Mouse (Mus musculus): ENCODE data around the gene Lgals4.

The Lgals4 gene

DNA sequence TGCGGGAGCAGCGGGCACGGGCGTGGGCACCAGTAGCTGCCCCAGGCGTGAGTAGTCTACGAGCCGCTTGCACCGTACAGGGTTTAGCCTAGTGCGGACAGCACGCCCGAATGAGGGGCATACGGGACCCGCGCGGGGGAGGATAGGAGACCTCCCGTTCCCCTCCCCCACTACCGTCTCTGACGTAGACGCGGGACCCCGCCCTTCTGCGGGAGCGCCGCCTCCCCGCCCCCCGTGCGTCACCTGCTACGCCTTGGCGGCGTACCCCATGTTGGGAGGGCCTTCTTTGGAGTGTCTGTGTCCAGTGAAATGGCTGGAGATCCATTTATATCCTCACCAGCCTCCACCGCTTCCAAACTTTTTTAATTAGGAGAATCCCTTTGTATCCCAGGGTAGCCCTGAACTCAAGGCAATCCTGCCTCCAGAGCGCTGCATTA, 24.7 kb upstream of the Lgals4 start:
- DNase-seq: peak; percentile 97

DNA sequence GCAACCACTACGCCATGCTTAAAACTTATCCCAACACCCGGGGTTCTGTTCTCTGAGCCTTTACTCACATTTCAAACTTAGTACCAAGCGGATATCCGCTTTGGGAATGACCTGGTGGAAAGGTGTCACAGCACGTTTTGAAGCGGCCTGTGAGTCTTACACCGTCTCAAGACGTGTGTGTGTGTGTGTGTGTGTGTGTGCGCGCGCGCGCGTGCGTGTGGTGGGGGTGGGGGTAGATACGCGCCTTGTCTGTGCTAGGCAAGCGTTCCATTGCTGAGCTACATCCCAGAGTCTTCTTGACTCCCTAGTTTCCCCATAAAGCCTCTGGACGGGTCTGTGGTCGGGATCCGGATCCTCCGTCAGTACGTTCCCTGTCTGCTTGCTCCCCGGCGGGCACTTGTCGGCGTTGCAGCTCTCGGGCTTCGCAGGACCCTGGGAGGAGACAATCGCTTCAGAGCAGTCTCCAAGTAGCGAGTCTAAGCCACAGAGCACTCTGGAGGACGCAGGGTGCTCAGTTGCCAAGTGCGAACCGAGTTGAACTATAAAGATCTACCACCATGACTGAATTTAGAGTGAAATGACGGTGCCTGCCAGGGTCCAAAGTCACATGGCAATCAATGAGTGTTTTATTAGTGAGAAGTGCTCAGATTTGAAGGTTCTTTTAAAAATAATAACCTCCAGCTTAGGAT, 24.1 kb upstream of the Lgals4 start:
- peak; percentile 77 for DNase-seq

DNA sequence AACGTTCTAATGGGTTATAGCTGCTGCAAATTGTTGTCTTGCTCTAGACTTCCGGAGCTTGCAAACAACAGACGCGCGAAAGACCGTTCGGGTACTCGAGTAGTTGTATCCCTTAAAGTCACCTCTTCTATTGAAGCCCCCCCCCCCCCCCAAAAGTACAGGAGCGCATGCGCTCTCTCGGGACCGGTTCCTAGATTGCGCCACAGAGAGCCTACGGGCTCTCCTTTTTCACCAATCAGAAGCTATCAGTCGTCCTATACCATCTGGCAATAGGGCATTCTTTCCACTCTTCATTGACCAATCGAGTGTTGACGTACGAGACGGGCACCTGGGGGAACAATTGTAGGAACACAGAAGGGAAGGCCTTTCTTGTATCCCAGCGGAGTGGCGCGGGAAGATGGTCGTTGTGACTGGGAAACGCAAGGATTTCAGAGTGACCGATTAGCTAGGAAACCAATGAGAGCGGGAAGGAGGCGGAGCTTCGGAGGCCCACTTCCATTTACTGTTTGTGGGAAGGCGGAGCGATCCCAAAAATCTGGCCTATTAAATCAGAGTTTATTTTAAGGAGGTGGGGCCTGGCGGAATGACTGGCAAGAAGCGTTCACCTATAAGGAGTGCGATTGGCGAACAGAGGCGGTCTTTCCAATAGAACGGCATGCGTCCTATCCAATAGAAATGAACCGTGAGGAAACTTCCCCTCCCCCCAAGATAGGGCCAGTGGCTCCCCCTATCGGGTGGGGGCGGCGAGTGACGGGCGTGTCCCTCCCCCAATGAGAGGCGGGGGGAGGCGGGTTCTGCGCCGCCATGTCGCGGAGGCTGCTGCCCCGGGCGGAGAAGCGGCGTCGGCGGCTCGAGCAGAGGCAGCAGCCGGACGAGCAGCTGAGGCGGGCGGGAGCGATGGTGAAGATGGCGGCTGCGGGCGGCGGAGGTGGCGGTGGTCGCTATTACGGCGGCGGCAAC, 23.3 kb upstream of the Lgals4 start:
- peak; percentile 99 for DNase-seq

DNA sequence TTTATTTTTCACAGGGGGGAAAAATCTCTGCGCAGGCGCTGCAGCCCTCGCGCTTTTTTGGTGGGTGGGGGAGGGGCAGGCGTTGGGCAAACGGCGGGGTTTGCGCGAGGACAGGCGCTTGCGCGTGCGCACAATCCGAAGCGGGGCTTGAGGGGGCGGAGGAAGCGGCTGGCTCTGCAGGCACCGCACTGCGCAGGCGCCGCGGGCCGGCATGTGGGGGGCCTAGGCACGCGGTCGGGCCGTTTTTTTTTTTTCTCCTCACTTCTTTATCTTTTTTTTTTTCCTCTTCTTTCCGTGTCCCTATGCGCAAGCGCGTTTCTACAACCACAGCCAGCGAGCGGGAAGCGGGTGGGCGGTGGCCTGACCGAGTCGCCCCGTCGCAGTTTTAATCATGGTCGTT, 22.4 kb upstream of the Lgals4 start:
- DNase-seq: peak; percentile 95

DNA sequence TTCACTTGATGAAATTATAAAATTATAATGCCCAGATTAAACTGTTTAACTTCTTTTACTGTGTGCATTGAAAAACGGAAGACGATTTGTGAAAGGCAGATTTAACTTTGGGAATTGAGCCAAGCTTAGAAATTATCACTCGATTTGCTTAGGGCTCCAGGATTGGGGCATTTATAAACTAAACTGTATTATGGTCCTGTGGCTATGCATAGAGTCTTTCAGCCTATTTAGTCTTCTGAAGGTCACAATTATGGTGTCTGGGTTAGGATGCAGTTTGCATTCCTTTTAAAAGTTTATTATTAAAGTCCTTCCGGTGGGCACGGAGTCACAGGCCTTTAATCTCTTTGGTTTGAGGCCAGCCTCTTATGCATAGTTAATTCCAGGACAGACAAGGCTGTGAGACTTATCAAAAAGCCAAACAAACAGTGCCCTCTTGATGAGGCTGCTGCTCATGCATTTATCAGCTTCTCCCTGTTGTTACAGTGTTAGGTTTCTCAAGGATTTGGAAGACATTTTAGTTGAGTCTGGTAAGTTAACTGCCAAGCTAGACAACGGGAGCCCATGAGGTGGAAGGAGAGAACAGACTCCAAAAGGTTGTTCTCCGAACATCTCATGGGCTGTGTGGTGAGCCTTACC, 21.9 kb upstream of the Lgals4 start:
- no peak for DNase-seq

DNA sequence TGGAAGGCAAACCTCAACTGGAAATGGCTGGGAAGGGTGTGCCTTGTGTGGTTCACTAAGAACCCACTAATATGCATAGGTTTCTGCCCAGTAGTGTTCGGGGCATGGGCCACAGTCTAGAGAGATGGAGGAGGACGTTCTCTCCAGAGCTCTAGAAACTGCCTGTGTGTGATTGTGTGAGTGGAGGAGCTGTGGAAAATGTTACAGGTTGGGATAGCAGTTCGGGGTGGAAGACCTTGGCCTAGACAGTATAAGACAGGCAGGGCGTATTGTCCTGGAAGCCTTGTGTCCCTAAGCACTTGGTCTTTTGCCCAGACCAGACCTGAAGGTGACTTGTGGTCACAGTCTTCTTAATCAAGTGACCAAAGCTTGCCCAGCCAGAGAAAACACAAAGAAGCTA, 21.2 kb upstream of the Lgals4 start:
- DNase-seq: no peak

DNA sequence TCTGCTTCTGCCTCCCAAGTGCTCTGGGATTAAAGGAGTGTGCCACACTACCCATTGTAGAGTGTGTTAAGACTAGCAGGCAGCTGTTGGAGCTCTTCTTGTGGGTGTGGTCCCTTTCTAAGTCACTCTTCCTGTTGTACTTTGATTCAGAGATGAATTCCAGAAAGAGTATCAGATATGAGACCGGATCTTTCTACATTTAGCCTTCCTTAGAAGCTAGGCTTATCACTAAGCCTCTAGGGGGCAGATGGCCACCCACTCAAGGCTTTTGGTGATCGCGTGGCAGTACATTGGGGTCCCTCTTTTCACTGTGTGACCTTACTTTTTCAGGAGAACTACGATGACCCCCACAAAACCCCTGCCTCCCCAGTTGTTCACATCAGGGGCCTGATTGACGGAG, 20.7 kb upstream of the Lgals4 start:
- no peak for DNase-seq

DNA sequence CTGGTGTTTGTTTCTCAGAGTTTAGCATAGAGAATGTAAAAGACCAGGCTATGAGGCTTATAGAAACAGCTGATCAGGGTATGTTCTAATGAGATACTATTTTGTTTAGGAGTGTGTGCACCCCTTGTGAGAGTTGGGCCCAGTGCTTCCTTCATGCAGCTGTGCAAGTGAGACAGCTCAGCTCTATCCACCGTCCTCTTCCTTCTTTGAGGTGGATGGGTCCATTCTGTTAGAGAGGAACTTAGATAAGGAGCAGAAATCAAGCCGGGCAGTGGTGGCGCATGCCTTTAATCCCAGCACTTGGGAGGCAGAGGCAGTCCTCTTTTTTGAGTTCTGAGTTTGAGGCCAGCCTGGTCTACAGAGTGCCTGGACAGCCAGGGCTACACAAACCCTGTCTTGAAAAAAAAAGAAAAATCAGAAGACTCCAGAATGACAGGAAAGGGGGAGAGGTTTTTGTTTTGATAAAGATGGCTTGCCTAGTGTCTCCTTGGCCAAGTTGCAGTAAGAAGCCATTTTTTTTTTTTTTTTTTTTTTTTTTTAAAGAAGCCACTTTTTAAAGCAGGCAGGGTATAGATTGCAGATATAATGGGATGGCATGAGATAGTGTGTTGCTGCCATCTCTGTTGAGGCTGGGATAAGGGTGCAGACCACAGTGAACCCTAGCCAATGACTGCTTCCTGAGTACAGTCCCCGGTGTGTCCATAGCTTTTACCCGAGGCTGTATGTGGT, 19.2 kb upstream of the Lgals4 start:
- DNase-seq: no peak

DNA sequence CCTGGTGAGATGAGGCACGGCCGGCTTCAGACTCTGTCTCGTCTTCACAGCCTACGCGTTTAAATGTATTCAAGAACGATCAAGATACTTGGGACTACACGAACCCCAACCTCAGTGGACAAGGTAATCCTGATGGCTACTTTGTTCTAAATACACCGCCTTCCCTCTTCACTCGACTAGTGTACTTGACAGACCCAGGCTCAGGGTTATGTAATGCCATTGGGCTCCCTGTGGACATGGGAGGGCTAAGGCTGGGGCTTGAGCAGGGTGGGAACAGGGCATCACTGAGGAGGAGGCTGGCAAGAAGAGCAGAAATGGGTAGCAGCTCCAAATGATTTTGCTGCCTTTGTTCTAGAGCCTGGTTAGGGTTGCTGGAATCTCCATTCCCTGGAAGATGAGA, 18.4 kb upstream of the Lgals4 start:
- DNase-seq: no peak

DNA sequence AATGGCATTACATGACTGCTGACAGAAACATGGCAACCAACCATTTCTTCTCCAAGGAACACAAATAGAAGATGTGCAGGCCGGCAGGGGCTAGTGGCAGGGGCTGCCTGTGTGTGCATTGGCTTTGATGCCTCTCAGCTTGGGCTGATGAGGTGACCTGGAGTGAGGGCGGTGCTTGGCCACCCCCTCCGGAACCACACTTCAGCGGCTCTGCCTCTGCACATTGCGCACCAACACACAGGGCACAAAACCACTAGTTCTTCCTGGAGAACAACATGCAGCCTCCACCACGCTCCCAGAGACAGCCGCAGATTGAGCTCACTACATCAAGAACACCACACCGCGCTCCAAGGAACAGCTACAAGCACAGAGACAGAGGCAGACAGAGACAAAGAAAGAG, 17.5 kb upstream of the Lgals4 start:
- DNase-seq: no peak

DNA sequence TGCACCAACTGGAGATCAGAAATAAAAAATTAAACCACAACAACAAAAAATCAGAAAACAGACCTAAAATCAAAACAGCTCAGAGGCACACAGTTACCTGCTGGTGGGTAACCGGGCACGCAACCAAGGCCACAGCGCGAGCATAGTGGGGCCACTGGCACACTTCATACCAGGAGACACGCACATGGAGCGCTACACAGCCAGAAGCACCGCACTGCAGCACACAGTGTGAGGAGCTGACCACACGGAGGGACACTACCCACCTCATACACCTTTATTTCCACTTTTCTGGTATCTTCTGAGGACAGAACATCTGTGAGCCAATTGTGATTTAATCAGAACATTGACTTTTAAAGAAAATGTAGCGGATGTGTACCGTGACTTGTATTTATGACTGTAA, 16.7 kb upstream of the Lgals4 start:
- DNase-seq: no peak

DNA sequence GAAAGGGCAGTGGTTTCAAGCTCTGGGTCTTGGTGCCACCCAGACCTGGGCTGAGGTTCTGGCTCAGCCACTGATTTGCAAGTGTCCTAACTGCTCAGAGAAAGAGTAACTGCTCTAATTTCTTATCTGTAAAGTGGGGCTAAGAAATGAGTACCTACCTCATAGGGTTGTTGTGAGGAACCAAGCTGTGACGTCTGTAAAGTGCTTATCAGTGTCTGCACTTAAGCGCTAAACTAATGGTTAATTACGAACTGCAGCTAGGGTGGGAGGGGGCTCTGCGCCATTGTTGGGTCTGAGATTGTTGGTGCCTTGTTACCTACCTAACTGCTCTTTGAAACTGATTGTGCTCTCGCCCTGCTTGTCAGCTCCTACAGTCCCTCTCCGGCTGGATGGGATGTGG, 16.1 kb upstream of the Lgals4 start:
- DNase-seq: no peak

DNA sequence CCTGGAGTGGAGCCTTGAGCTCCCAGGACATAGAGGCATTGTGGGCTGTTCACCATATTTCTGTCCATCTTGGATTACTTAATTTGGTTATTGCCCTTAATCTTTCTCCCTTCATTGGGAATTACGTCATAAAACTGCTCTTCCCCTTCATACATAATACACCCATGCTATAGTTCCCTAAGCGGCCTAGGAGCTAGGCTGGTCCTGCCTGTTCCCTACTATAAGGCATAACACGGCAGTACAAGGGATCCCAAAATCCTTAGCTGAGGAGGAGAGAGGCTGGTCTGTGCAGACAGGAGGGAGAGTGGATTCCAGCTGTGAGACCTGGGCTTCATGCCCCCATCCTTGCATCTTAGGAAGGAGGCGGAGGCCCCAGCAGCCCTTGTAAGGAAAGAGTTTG, 15.7 kb upstream of the Lgals4 start:
- DNase-seq: no peak

DNA sequence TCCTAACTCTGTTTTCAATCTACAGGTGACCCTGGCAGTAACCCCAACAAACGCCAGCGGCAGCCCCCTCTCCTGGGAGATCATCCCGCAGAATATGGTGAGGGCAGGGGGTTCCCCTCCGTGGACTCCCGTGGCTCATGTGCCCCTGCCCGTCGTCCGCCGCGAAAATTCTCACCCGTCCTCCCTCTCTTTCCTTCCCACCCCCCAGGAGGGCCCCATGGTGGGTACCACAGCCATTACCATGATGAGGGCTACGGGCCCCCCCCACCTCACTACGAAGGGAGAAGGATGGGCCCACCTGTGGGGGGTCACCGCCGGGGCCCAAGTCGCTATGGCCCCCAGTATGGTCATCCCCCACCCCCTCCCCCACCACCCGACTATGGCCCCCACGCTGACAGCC, 15.2 kb upstream of the Lgals4 start:
- no peak for DNase-seq

DNA sequence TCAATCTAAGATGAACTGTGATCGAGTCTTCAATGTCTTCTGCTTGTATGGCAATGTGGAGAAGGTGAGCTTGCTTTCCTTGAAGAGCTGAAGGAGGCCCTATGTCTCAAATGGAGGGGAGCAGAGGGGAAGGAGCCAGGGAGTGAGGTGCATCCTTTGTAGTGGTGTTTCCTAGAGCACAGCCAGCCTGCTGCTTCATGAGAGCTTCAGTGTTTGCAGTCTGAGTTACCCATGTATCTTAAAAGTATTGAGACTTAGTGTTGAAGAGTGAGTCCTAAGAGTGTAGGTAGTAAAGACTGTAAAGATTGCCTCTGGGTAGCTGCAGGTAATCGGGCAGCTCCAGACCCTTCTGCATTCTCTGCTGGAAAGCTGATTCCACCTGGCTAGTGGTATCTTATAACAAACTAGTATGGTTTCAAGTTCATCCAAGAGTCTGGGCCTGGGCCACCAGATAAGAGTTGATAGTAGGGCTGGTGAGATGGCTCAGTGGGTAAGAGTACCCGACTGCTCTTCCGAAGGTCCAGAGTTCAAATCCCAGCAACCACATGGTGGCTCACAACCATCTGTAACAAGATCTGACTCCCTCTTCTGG, 14.7 kb upstream of the Lgals4 start:
- DNase-seq: no peak

DNA sequence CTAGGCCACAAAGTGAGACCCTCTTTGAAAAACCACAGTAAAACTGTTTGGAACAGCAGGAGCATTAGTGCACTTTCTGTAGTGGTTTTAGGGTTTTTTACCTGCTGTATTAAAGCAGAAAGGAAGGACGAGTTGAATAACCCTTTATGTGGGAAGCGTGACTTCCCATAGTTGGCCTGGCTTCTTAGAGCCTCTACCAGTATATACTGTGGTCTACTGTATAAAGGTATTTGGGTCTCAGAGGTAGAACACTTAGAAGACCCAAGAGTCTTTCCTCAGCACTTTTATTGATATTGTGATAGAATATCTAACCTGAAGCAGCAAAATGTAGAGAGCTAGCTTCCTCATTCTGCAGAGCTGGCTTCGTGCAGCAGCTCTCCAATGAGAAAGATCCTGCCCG, 14.1 kb upstream of the Lgals4 start:
- DNase-seq: no peak

DNA sequence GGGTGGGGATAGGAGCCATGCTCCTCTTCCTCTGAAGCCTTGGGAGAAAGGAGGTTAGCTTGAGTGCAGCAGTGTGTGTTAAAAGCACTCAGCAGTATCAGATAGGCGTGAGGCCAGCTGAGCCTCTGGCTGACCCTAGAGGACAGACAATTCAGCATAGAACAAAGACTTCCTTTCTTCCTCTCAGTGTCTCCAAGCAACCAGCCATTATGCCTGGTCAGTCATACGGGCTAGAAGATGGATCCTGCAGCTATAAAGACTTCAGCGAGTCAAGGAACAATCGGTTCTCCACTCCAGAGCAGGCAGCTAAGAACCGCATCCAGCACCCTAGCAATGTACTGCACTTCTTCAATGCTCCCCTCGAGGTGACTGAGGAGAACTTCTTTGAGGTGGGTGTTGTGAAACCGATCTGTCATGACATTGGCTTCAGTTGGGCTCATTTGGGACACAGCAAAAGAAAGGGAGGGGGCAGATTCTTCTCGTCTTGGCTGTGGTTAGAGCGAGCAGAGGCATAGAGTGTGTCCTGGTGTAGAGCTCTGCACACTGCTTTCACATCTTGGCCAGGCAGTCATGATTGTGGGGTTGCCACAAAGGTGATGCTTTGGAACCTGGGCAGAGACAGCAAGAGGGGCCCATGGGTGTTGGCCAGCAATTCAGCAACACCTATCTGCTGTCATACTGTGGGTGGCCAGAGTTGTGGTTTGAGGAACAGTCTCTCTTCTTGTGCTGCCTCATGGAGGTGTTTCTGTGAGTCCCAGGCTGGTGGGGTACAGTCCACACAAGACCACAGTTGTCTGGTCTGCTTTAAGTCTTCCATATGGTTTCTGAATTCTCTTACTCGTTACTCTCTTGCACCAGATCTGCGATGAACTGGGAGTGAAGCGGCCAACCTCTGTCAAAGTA, 13.0 kb upstream of the Lgals4 start:
- DNase-seq: peak; percentile 78

DNA sequence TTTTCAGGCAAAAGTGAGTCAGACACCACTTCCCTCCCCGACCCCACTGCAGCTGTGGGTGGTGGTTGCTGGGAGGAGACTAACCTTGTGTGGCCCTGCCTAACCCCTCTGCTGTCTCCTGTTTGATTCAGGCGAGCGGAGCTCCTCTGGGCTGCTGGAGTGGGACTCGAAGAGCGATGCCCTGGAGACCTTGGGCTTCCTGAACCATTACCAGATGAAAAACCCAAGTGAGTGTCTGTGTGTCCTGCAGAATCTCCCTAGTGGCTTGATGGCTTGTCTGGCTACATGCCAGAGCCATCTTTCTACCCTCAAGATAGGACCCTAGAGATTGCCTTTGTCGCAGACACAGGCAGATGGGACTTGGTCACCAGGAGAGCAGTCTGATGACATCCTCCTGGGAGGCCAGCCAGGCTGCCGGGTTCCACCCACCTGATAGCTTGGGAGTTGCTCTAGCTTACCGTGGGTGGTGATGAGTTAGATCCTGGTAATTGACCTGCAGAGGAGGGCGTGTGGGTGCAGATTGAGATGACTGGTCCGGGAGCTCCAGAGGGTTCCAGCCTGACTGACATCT, 12.3 kb upstream of the Lgals4 start:
- peak; percentile 53 for DNase-seq

DNA sequence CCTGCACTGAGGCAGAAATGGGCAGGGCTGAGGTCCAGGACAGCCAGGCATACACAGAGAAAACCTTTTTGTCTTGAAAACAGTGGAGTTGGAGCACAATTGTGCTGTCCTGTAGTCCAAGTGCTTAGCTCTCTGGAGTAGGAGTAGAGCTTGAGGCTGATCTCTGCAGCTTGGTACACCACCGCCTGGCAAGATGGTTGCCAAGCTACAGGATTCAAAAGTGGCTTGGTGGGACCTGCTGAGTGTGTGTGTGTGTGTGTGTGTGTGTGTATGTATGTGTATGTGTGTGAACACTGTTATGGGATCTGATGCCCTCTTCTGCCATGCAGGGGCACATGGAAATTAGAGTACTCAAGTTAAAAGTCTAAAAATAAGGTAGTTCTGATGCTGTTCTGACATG, 11.1 kb upstream of the Lgals4 start:
- no peak for DNase-seq

DNA sequence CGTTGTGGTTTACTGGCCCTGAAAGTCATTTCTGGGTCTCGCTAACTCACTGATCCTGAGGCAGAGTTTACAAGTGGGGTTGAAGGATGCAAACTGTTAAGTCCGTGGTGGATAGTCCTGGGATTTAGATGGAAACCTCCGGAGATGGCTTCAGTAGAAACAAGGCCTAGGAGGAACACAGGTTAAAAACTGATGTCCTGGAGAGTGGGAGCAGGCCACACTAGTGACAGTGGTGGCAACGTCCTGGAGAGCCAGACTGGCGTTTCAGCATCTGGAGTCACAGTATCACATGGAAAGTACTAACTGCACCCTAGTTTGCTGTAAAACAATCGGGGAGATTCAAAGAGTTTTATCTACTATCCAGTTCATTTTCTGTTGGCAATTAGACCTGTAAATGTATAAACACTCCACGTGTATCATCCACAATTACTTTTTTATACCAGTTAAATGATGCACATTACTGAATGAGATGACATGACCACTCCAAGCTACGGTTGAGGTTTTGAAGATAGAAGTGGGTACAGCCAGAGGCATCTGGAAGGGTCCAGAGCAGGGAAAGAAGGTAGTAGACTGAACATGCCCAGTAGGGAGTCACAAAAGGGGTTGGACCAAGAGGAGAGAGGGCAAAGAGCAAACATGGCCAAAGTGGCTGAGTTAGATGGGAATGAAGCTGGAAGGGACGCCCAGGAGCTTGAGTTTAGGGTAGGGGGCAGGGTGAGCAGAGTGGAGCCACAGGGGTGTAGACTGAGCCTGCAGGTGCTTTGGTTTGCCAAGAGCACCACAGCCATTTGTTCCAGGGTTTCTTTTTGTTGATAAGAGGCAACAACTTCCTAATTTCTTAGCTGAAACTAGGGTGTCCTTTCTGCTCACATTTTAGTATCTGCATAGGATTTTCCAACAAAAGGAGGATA, 10.4 kb upstream of the Lgals4 start:
- peak; percentile 54 for DNase-seq
